Mouse (Mus musculus) hematopoietic stem cell, adult 5-6 weeks (primary cell): ENCODE data around the gene Acaca. TPM values are rescaled to one million over a fixed set of nuclear protein-coding genes. Genes with fewer than 3 reads are reported as not detected.

ENCODE experiments used
- ATAC-seq, 2 experiments: fragments of 125-278 bp in 1 of 2; replicated peaks in 1 of 2; 2 replicates each; pipeline ENCODE4 v1.8.0; 2016 to 2017; ENCODE audit warnings: inconsistent platforms in 2 of 2, mild to moderate bottlenecking in 2 of 2, moderate number of reproducible peaks in 2 of 2, low read depth in 1 of 2, moderate TSS enrichment in 1 of 2; ENCODE audit not compliant: low FRiP score in 2 of 2, poor library complexity in 2 of 2, severe bottlenecking in 2 of 2, insufficient read depth in 1 of 2, low TSS enrichment in 1 of 2
- total RNA-seq: library from RNA; stranded (forward); fragments of 172-1452, 232-1000 nt; gene quantifications from 2 replicates; pipeline ENCODE4 v1.2.3, GENCODE M21; 2017

Gene Acaca
- 33.3 and 34.9 TPM in 2 replicates for total RNA-seq

DNA sequence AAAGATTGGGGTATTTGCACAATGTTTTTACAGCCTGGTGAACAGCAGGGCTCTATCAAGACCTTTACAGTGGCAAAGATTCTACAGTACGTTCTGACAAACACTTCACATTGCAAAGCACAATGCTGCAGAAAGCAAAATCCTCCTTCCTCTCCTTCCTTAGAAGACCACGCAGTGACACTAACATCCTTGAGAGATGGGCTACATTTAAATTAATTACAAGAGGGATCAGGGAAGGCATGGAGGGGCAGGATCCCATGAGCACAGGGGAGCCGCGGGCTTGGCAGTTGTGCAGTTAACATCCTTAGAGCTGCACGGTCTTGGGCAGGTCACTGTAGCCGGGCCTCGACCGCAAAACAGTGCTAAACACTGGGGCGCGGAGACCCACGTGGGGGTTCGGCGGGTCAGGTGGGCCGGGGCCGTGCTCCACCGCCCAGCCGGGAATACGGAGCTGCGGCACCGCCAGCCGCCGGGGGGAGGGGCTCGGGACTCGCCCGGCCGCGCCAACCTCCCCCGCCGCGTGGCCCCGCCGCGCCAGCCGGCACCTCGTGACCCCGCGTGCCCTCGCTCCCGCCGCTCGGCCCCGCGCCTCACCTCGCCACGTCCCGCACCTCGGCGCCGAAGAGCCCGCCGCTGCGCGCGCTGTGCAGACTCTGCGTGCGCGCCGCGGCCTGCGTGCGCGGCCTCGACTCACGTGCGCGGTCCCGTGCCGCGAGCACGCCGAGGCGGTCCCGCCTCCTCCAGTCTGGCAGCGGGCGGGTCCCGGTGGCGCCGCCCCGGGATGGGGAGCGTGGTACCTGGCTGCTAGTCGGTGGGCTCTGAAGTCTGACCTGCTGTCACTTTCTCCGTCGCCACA, at the start of gene Acaca, which contains the start of gene Tada2a:
TSS of gene Acaca (plus strand) at position 730 of the 856 bp plus-strand sequence.
TSS of gene Tada2a (minus strand) at position 658 of the 856 bp plus-strand sequence.
- peak; percentile 70 to 84 for ATAC-seq

DNA sequence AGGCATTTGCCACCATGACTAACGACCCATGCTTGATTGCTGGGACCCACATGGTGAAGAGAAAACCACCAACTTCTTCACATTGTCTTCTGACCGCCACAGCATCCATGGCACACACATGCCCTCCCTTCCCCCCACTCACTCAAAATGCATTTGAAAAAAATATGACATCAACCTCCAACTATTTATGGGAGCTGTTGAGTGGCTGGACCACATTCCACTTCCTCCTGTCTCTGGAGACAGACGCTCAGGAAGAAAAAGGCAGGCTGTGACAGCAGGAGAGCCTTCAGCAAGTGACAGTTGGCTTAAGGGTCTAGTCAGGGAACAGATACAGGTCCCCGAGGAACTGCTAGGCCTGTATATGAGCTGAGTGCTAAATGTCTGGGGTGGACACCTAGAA, 49.6 kb upstream of the Acaca start:
- ATAC-seq = no peak

DNA sequence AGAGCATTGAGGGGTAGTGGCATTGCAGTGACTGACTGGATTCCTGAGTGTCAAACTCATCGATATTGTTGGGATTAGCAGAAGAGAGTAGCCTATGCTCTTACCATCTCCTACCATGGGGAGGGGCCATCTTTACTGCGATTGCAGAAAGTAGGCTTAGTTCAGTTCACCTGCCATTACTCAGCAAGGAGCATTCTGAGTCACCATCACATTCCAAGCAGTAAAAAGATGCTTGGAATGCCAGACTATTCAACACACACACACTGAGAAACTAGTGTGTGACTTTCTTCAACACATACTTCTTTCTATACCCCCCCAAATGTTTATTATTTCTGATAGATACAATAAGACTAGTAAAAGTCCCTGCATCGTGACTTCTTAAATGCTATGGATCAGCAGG, 49.1 kb upstream of the Acaca start:
- no peak for ATAC-seq

DNA sequence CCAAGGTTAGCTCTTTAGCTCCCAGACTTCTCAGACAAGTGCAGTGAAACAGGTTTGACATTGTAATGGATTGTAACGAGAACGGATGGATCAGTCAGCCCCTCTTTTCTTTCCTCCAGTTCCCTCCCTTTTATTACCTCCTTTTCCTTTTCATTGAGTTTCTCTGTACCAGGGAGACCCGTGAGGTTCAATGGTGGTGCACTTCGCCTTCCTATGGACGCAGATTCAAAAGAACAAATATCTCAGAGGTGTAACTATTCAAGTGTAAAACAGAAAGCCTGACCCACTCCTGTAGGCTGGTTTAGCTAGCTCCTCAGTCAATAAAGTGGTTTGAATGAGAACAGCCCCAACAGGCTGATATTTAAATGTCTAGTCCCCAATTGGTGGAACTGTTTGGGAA, 47.6 kb upstream of the Acaca start:
- no peak for ATAC-seq

- ATAC-seq = no peak
Observed at GRCm38 (mm10) chr11:84090572-84090971, 38.9 kb upstream of the Acaca start.

DNA sequence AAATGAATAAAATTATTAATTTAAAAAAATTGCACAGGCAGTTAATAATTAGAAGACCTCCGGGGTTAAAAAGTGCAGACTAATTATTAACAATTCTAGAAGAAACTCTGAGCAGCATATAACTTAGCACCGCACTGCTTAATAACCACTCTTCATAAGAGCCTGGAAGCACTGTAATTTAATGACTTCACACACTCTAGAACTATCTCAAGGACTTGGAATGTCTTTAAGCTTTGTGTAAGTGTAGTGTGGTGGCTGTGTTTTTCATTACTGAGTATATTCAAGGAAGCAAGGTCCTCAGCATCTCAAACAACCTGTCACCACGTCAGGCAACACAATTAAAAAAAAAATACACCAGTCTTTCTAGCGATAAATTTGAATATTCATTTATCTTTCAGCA, 34.4 kb upstream of the Acaca start:
- no peak for ATAC-seq

DNA sequence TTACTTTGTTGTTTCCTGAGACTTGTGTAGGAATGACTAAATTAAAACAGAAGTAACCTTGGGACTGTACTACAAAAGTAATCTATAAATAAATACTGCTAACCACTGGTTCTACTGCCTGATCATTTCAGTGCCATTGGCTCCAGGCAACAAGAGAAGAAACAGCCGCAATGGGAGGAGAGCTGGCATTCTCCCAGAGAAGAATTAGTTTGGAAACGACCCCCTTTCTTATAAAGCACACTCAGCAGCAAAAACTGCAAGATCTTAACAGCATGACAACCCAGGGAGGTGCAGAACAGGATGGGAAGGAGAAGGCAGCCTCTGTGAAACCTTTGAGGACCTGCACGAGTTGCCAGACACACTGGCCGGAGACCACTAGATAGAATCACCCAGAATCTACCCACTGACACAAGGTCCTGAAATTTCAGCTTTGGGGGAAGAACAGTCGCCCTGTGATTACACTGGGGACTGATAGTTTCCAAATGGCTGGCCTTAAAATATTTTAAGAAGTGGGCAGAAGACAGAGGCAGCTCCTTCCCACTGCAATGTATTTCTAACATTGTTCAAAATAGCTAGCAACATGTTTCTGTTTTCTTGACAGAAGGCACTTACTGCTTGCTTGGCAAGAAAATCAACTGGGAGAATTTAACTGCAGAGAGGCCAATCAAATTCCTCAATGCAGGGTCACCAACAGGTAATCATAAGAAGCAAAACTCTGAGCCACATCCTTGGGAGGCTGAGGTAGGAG, 32.0 kb upstream of the Acaca start:
- no peak for ATAC-seq

DNA sequence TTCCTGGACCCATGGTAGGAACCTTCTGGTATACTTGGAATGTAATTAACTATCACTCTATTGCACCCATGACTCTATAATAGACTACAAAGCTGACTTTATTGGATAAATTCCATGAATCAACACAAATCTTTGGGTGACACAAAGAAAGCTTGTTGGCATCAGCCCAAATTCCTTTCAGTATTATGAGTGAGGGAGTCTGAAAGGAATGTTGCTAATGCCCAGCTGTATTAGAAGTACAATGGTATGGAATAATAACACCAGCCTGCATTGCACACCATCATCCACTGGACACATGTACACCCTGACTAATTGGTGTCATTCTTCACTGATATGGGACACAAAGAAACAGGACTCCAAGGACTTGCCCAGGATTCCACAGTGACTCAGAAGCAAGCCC, 28.3 kb upstream of the Acaca start:
- no peak for ATAC-seq

- no peak for ATAC-seq
Observed at GRCm38 (mm10) chr11:84104036-84104435, 25.4 kb upstream of the Acaca start.

- no peak for ATAC-seq
Observed at GRCm38 (mm10) chr11:84107137-84107536, 22.3 kb upstream of the Acaca start.

GRCm38 (mm10) chr11:84113623-84114022, 15.8 kb upstream of the Acaca start:
- ATAC-seq = no peak

GRCm38 (mm10) chr11:84115646-84116045, 13.8 kb upstream of the Acaca start:
- ATAC-seq = no peak

GRCm38 (mm10) chr11:84116221-84116620, 13.3 kb upstream of the Acaca start:
- ATAC-seq = no peak

DNA sequence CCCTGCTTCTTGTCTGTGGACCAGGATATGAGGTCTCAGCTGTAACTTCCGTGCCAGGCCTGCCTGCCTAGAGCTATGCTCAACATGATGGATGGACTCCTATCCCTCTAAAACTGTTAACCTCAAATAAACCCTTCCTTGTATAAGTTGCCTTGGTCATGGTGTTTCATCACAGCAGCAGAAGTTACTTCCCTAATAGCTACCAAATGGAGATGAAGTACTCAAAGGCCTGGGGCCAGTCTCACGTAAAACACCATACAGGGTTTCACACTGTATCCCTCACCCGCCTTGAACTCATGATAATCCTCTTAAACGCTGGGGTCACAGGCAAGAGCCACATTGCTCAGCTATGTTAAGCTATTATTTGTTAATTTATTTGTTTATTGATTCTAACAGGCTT, 12.0 kb upstream of the Acaca start:
- ATAC-seq = no peak

- ATAC-seq = no peak
Observed at GRCm38 (mm10) chr11:84121051-84121956, 8.2 kb upstream of the Acaca start.

DNA sequence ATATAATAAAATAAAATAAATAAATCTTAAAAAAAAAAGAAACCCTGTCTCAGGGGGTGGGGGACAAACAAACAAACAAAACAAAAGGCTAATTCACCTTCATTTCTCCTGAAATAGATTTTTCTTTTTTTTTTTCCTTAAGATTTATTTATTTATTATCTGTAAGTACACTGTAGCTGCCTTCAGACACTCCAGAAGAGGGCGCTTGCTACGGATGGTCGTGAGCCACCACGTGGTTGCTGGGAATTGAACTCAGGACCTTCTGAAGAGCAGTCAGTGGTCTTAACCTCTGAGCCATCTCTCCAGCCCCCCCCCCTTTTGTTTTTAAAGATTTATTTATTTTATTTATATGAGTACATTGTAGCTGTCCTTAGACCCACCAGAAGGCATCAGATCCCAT, 1.5 kb upstream of the Acaca start:
- no peak for ATAC-seq

DNA sequence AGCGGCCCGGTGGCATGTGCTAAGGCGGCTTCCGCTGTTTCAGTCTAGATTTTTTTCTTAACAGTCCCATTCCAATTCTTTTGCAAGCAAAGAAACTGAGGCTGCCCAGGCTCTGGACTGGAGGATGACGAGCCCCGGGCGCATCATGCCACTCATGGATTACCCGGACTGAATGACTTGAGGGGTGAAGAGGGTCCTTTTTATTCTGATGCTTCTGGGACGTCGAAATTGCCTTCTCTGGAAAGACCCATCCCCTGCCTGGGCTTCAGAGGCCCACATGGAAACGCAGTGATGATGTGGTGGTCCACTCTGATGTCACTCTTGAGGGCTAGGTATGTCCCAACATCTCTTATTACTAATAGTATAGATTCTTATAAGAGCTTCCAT, 320 bp downstream of the Acaca start:
- no peak for ATAC-seq
